Mouse (Mus musculus): Measurements from ENCODE around the gene Cox8b.

DNA sequence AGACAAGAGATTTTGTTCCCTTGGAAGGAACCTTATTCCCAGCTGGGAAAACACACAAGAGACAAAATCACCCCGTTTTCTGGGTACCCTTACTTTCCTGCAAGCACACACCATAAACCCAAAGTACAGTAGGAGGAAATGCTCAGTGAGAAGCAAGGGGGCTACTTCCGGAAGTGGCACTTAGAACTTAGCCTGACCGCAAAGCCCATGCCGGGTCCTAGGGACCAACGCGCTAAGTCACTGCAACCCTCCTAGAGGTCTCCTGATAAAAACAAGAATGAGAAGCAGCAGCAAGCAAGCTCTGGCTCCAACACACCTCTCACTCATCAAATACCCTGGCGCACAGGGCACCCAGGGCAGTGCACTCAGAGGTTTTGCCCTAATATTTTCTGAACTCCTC, 20.9 kb downstream of the Cox8b start:
- no peak for TF ChIP-seq GATA1 (IDR thresholded peaks at IDR 0.05; ENCODE audit: low read length)
- no peak for TF ChIP-seq TAL1 (IDR thresholded peaks at IDR 0.05; ENCODE audit: low read length)

Measured in erythroblast, embryonic 14.5 days (primary cell).